Mouse (Mus musculus): Measurements from ENCODE around the gene Tmem145. TPM values are rescaled to one million over a fixed set of nuclear protein-coding genes. Genes with fewer than 3 reads are reported as not detected.

Tmem145 gene
- polyA plus RNA-seq, 1 experiment: not detected

DNA sequence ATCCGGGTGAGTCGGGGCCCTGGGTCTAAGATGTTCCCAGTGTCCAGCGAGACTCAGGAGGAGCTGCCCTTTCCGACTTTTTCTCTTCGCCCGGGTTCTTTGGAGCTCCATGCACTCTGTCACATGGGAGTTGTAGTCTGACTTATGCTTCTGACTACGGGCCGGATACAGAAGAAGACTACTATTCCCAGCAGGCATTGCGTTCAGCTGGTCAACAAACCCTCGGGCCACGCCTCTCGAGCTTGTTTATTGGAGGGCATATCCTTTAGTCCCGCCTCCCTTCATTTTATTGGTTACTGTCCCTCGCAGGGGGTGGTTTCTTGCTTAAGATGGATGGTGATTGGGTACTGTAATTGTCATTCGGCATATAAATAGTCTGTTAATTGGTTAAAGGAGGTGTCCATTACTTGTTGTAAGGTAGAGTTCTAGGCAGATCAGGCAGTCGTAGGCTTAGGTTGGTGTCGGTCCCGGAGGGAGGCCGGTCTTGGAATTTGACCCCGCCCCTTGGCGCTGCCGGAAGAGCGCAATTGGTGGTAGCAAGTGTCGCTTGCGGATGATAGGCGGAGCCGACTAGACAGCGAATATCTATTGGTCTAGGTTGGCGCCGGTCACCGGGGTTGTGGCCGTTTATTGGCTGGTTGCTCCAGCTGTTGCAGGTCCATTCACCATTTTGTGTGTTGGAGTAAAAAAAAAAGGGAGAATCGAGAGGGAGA lies 38.0 kb upstream of the Tmem145 start:
- H3K4me3 ChIP-seq (ENCODE audit: extremely low read depth, insufficient read depth, insufficient read length): peak overlapping the region; percentile 85
- no peak for TF ChIP-seq CTCF (IDR thresholded peaks at IDR 0.05; ENCODE audit: extremely low read depth, insufficient read depth, insufficient read length, insufficient replicate concordance)
- TF ChIP-seq POLR2A (IDR thresholded peaks at IDR 0.05; ENCODE audit: low read depth, low read length): no peak
- peak overlapping the region; percentile 98 for H3K27ac ChIP-seq (ENCODE audit: insufficient read depth, low read length)
- peaks cover 12% of the 10 kb centered on the region; the same call in 1 of the 2 replicates for H3K36me3 ChIP-seq (ENCODE audit: control insufficient read depth, insufficient read depth, low read length)
- H3K27me3 ChIP-seq (ENCODE audit: control insufficient read depth, insufficient read depth, low read length): no peaks in the 10 kb centered on the region
- under 1% methylated on average over 33 of the region's 33 CpGs for WGBS
- peaks cover 27% of the 10 kb centered on the region for H3K4me1 ChIP-seq (ENCODE audit: control insufficient read depth, insufficient read depth, insufficient read length)
- DNase-seq (ENCODE audit: low read depth in 1 of 2, low spot score in 2 of 2): peak; percentile 98 to 100

DNA sequence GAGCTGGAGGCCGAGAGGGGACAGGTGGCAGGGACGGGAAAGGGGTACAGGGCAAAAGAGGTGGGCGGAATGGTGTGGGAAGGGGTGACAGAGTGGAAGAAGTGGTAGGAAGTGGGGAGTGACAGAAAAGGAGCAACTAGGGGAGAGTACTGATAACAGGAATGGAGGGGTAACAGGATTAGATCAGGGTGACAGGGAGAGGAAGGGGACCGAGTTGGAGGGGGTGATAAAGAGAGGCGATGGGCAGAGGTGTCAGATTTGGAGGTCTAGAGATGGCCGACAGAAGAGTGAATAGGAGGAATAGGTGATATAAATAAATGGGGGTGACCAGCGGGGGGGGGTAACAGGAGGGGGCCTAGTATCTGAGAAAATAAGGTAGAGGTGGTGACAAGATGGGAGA lies 37.3 kb upstream of the Tmem145 start:
- Histone ChIP-seq H3K4me1 (ENCODE audit: control insufficient read depth, insufficient read depth, insufficient read length) (peaks cover 27% of the 10 kb centered on the region), H3K4me3 (ENCODE audit: extremely low read depth, insufficient read depth, insufficient read length) (peak overlapping the region; percentile 76), H3K36me3 (ENCODE audit: control insufficient read depth, insufficient read depth, low read length) (peaks cover 14% of the 10 kb centered on the region; the same call in 1 of the 2 replicates), H3K27me3 (ENCODE audit: control insufficient read depth, insufficient read depth, low read length) (no peaks in the 10 kb centered on the region), H3K27ac (ENCODE audit: insufficient read depth, low read length) (peak overlapping the region; percentile 75)
- WGBS: 3% methylated on average over 7 of the region's 7 CpGs
- no peak for DNase-seq (ENCODE audit: low read depth in 1 of 2, low spot score in 2 of 2)
- TF ChIP-seq POLR2A (IDR thresholded peaks at IDR 0.05; ENCODE audit: low read depth, low read length) (no peak), CTCF (IDR thresholded peaks at IDR 0.05; ENCODE audit: extremely low read depth, insufficient read depth, insufficient read length, insufficient replicate concordance) (no peak)

DNA sequence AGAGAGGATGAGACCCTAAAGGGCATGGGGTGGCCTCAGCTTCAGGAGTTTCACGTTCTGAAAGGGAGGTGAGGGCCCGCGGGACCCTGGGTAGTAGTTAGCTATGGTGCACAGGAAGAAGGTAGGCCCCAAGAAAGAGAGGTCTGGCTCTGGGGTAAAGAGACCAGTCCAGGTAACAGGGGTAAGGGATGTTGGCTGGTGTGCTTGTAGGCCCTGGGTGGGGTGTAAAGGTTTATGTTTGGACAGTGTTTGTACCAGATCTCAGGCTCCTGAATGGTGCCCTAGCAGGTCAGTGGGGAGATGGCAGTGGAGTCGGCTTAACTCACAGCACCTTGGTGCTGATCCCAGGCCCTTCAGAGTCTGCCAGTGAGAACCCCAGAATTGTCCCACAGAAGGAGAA lies 36.9 kb upstream of the Tmem145 start:
- H3K4me1 ChIP-seq (ENCODE audit: control insufficient read depth, insufficient read depth, insufficient read length): peaks cover 27% of the 10 kb centered on the region
- DNase-seq (ENCODE audit: low read depth in 1 of 2, low spot score in 2 of 2): no peak
- no peak for TF ChIP-seq POLR2A (IDR thresholded peaks at IDR 0.05; ENCODE audit: low read depth, low read length)
- whole genome bisulfite sequencing: 6% methylated on average over 4 of the region's 4 CpGs
- H3K27ac ChIP-seq (ENCODE audit: insufficient read depth, low read length): peak overlapping the region; percentile 75
- H3K27me3 ChIP-seq (ENCODE audit: control insufficient read depth, insufficient read depth, low read length): no peaks in the 10 kb centered on the region
- H3K4me3 ChIP-seq (ENCODE audit: extremely low read depth, insufficient read depth, insufficient read length): peak overlapping the region; percentile 76
- H3K36me3 ChIP-seq (ENCODE audit: control insufficient read depth, insufficient read depth, low read length): peaks cover 14% of the 10 kb centered on the region; the same call in 1 of the 2 replicates

DNA sequence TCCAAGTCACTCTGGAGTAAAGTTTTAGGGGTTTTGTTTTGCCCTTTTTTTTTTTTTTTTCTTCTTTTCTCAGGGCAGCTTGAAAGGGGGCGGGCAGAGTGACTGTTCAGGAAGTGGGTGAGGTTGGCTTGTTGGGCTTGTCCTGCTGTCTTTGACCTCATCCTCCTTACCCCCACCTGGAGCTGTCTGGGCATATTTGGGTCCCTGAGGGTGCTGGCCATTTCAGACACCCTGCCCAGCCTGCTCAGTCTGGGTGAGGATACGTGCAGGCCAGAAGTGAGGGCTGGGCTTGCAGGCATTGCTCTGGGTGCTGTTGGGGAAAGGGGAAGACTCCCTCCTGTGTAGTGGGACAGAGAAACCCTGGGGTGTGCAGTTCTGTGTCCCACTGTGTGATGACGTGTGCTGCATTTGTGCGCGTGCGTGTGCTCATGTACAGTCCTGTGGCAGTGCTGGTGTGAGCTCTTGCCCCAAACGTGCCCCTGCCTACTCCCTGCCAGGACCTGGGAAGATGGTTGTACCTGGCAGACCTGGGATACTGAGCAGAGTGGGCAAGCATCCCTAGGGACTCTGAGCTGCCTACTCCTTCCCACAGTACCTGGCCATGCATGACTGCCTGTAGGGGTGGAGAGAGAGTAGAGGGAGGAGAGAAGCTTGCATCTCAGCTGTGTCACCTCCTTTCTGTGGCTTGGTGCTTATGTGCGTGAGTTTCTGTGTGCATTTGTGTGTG lies 36.2 kb upstream of the Tmem145 start:
- no peak for DNase-seq (ENCODE audit: low read depth in 1 of 2, low spot score in 2 of 2)
- no peak for TF ChIP-seq POLR2A (IDR thresholded peaks at IDR 0.05; ENCODE audit: low read depth, low read length)
- TF ChIP-seq CTCF (IDR thresholded peaks at IDR 0.05; ENCODE audit: extremely low read depth, insufficient read depth, insufficient read length, insufficient replicate concordance): no peak
- peak overlapping the region; percentile 75 for H3K27ac ChIP-seq (ENCODE audit: insufficient read depth, low read length)

DNA sequence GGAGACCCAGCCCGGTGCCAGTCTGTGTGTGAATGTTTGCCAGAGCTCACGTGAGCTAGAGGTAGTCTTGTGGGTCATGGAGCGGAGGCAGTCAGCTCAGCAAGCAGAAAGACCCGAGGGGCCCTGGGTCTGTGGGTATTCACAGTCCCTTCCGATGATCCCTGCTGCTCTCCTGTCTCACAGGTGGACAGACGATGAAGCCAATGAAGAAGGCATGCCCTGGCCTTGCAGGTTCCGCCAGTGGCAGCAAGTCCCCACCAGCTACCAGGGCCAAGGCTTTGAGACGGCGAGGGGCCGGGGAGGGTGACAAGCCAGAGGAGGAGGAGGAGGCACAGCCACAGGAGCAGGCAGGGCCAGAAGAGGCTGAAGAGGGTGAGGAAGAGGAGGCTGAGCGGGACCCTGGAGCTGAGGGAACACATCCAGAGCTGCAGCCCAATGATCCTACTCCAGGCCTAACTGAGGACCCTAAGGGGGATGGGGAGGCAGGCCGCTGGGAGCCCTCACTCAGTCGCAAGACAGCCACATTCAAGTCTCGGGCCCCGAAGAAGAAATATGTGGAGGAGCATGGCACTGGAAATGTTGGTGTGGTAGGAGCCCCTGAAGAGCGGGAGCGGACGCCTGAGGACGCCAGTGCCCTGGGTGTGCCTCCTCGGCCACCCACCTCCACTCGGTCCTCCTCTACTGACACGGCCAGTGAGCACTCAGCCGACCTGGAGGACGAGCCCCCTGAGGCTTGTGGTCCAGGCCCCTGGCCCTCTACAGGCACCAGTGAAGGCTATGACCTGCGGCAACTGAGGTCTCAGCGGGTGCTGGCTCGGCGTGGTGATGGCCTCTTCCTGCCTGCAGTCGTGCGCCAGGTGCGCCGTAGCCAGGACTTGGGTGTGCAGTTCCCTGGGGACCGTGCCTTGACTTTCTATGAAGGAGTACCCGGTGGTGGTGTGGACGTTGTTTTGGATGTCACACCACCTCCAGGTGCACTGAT lies 35.0 kb upstream of the Tmem145 start:
- peaks cover 27% of the 10 kb centered on the region for H3K4me1 ChIP-seq (ENCODE audit: control insufficient read depth, insufficient read depth, insufficient read length)
- DNase-seq (ENCODE audit: low read depth in 1 of 2, low spot score in 2 of 2): no peak
- peaks cover 14% of the 10 kb centered on the region; the same call in 1 of the 2 replicates for H3K36me3 ChIP-seq (ENCODE audit: control insufficient read depth, insufficient read depth, low read length)
- no peak for TF ChIP-seq CTCF (IDR thresholded peaks at IDR 0.05; ENCODE audit: extremely low read depth, insufficient read depth, insufficient read length, insufficient replicate concordance)
- no peak for TF ChIP-seq POLR2A (IDR thresholded peaks at IDR 0.05; ENCODE audit: low read depth, low read length)
- H3K4me3 ChIP-seq (ENCODE audit: extremely low read depth, insufficient read depth, insufficient read length): no peak overlapping the region
- no peaks in the 10 kb centered on the region for H3K27me3 ChIP-seq (ENCODE audit: control insufficient read depth, insufficient read depth, low read length)
- 84% methylated on average over 35 of the region's 35 CpGs for WGBS
- H3K27ac ChIP-seq (ENCODE audit: insufficient read depth, low read length): peak overlapping the region; percentile 75; the same call in 1 of the 2 replicates

More for the DNA sequence above, 36.2 kb upstream of the Tmem145 start:
- Histone ChIP-seq H3K27me3 (ENCODE audit: control insufficient read depth, insufficient read depth, low read length) (no peaks in the 10 kb centered on the region), H3K4me1 (ENCODE audit: control insufficient read depth, insufficient read depth, insufficient read length) (peaks cover 27% of the 10 kb centered on the region), H3K36me3 (ENCODE audit: control insufficient read depth, insufficient read depth, low read length) (peaks cover 14% of the 10 kb centered on the region; the same call in 1 of the 2 replicates), H3K4me3 (ENCODE audit: extremely low read depth, insufficient read depth, insufficient read length) (peak overlapping the region; percentile 76; the same call in 1 of the 2 replicates)
- 11% methylated on average over 8 of the region's 8 CpGs for WGBS

Data from spleen, adult 2 months (tissue).